Mouse (Mus musculus): Measurements from ENCODE around the gene Gstm5. TPM values are rescaled to one million over a fixed set of nuclear protein-coding genes. Genes with fewer than 3 reads are reported as not detected.

Gene Gstm5
- 250 and 275 TPM in 2 replicates for polyA plus RNA-seq (2015; fragmentation: Nextera tagmentation; extraction: Ambion mirVana)

- Histone ChIP-seq H3K4me3 (peak within 1 kb of the TSS; percentile 75), H3K4me2 (peak within 1 kb of the TSS; percentile 79), H3K27ac (peak within 1 kb of the TSS; percentile 81), H3K4me1 (peaks cover 9% of the 10 kb centered on the region), H3K36me3 (peaks cover 40% of the 10 kb centered on the region), H3K27me3 (no peaks in the 10 kb centered on the region), H3K9ac (peak within 1 kb of the TSS; percentile 90), H3K9me3 (no peaks in the 10 kb centered on the region)
- WGBS, result 3% methylated on average over 40 of the region's 40 CpGs
- ATAC-seq (ENCODE audit: insufficient number of reproducible peaks, insufficient read depth, low FRiP score, low TSS enrichment, low read depth), result peak; percentile 87
Observed at GRCm38 (mm10) chr3:107895720-107896569, at the start of gene Gstm5. Gene Gstm5, plus strand, starts transcription at chr3:107895821.

- Histone ChIP-seq H3K9me3 (no peaks in the 10 kb centered on the region), H3K9ac (no peak overlapping the region), H3K4me3 (no peak overlapping the region), H3K4me1 (peaks cover 37% of the 10 kb centered on the region), H3K36me3 (no peaks in the 10 kb centered on the region), H3K27ac (no peak overlapping the region), H3K4me2 (no peak overlapping the region), H3K27me3 (no peaks in the 10 kb centered on the region)
- no peak for ATAC-seq (ENCODE audit: insufficient number of reproducible peaks, insufficient read depth, low FRiP score, low TSS enrichment, low read depth)
- 78% methylated on average over 1 of the region's 1 CpGs for WGBS
Observed at GRCm38 (mm10) chr3:107846175-107846574, 49.4 kb upstream of the Gstm5 start.

- Histone ChIP-seq H3K36me3 (no peaks in the 10 kb centered on the region), H3K4me3 (no peak overlapping the region), H3K9ac (no peak overlapping the region), H3K27ac (no peak overlapping the region), H3K27me3 (no peaks in the 10 kb centered on the region), H3K4me2 (no peak overlapping the region), H3K9me3 (no peaks in the 10 kb centered on the region), H3K4me1 (peaks cover 33% of the 10 kb centered on the region)
- 80% methylated on average over 3 of the region's 3 CpGs for WGBS
- no peak for ATAC-seq (ENCODE audit: insufficient number of reproducible peaks, insufficient read depth, low FRiP score, low TSS enrichment, low read depth)
Observed at GRCm38 (mm10) chr3:107846835-107847234, 48.8 kb upstream of the Gstm5 start.

GRCm38 (mm10) chr3:107848126-107848525, 47.5 kb upstream of the Gstm5 start:
- H3K36me3 ChIP-seq, result no peaks in the 10 kb centered on the region
- WGBS, result 41% methylated on average over 4 of the region's 4 CpGs
- H3K4me1 ChIP-seq, result peaks cover 41% of the 10 kb centered on the region
- no peaks in the 10 kb centered on the region for H3K9me3 ChIP-seq
- no peak overlapping the region for H3K27ac ChIP-seq
- no peaks in the 10 kb centered on the region for H3K27me3 ChIP-seq
- H3K4me2 ChIP-seq, result no peak overlapping the region
- H3K4me3 ChIP-seq, result no peak overlapping the region
- no peak overlapping the region for H3K9ac ChIP-seq
- ATAC-seq (ENCODE audit: insufficient number of reproducible peaks, insufficient read depth, low FRiP score, low TSS enrichment, low read depth), result no peak

GRCm38 (mm10) chr3:107849000-107849692, 46.5 kb upstream of the Gstm5 start:
- ATAC-seq (ENCODE audit: insufficient number of reproducible peaks, insufficient read depth, low FRiP score, low TSS enrichment, low read depth), result no peak
- 74% methylated on average over 6 of the region's 6 CpGs for WGBS
- H3K4me3 ChIP-seq, result no peak overlapping the region

GRCm38 (mm10) chr3:107849693-107850031, 46.0 kb upstream of the Gstm5 start:
- peaks cover 32% of the 10 kb centered on the region for H3K4me1 ChIP-seq
- no peaks in the 10 kb centered on the region for H3K9me3 ChIP-seq
- no peaks in the 10 kb centered on the region for H3K36me3 ChIP-seq
- H3K4me2 ChIP-seq, result no peak overlapping the region
- 49% methylated on average over 2 of the region's 2 CpGs for WGBS
- ATAC-seq (ENCODE audit: insufficient number of reproducible peaks, insufficient read depth, low FRiP score, low TSS enrichment, low read depth), result no peak
- no peak overlapping the region for H3K4me3 ChIP-seq
- no peaks in the 10 kb centered on the region for H3K27me3 ChIP-seq
- H3K27ac ChIP-seq, result no peak overlapping the region
- H3K9ac ChIP-seq, result no peak overlapping the region

More at GRCm38 (mm10) chr3:107849000-107849692, 46.5 kb upstream of the Gstm5 start:
- no peak overlapping the region for H3K4me2 ChIP-seq
- H3K4me1 ChIP-seq, result peaks cover 36% of the 10 kb centered on the region
- H3K9ac ChIP-seq, result no peak overlapping the region
- no peaks in the 10 kb centered on the region for H3K9me3 ChIP-seq
- no peaks in the 10 kb centered on the region for H3K27me3 ChIP-seq
- no peaks in the 10 kb centered on the region for H3K36me3 ChIP-seq
- no peak overlapping the region for H3K27ac ChIP-seq

GRCm38 (mm10) chr3:107850418-107851031, 45.1 kb upstream of the Gstm5 start:
- Histone ChIP-seq H3K36me3 (no peaks in the 10 kb centered on the region), H3K9ac (0 out of 2 replicates have a peak overlapping the region, but pooled peaks have one; percentile 32), H3K4me2 (peak overlapping the region; percentile 27), H3K4me1 (peaks cover 37% of the 10 kb centered on the region), H3K4me3 (no peak overlapping the region), H3K9me3 (no peaks in the 10 kb centered on the region), H3K27ac (no peak overlapping the region), H3K27me3 (no peaks in the 10 kb centered on the region)
- ATAC-seq (ENCODE audit: insufficient number of reproducible peaks, insufficient read depth, low FRiP score, low TSS enrichment, low read depth), result no peak
- 23% methylated on average over 12 of the region's 12 CpGs for WGBS

GRCm38 (mm10) chr3:107852786-107853185, 42.8 kb upstream of the Gstm5 start:
- no peak overlapping the region for H3K9ac ChIP-seq
- peaks cover 39% of the 10 kb centered on the region for H3K4me1 ChIP-seq
- no peak overlapping the region for H3K27ac ChIP-seq
- no peak for ATAC-seq (ENCODE audit: insufficient number of reproducible peaks, insufficient read depth, low FRiP score, low TSS enrichment, low read depth)
- no peak overlapping the region for H3K4me2 ChIP-seq
- H3K36me3 ChIP-seq, result no peaks in the 10 kb centered on the region
- H3K9me3 ChIP-seq, result no peaks in the 10 kb centered on the region
- 53% methylated on average over 7 of the region's 7 CpGs for WGBS
- H3K4me3 ChIP-seq, result no peak overlapping the region
- no peaks in the 10 kb centered on the region for H3K27me3 ChIP-seq

- H3K9ac ChIP-seq, result no peak overlapping the region
- no peak for ATAC-seq (ENCODE audit: insufficient number of reproducible peaks, insufficient read depth, low FRiP score, low TSS enrichment, low read depth)
- no peak overlapping the region for H3K4me2 ChIP-seq
- no peak overlapping the region for H3K27ac ChIP-seq
- H3K4me1 ChIP-seq, result peaks cover 35% of the 10 kb centered on the region
- H3K4me3 ChIP-seq, result no peak overlapping the region
- no peaks in the 10 kb centered on the region for H3K9me3 ChIP-seq
- WGBS, result 73% methylated on average over 17 of the region's 17 CpGs
- no peaks in the 10 kb centered on the region for H3K27me3 ChIP-seq
- H3K36me3 ChIP-seq, result no peaks in the 10 kb centered on the region
Observed at GRCm38 (mm10) chr3:107853232-107854181, 42.1 kb upstream of the Gstm5 start.

GRCm38 (mm10) chr3:107855368-107855767, 40.3 kb upstream of the Gstm5 start:
- ATAC-seq (ENCODE audit: insufficient number of reproducible peaks, insufficient read depth, low FRiP score, low TSS enrichment, low read depth), result no peak
- Histone ChIP-seq H3K9me3 (no peaks in the 10 kb centered on the region), H3K4me2 (no peak overlapping the region), H3K4me3 (no peak overlapping the region), H3K27me3 (no peaks in the 10 kb centered on the region), H3K36me3 (no peaks in the 10 kb centered on the region), H3K9ac (no peak overlapping the region), H3K4me1 (peaks cover 23% of the 10 kb centered on the region), H3K27ac (no peak overlapping the region)
- 39% methylated on average over 13 of the region's 13 CpGs for WGBS

- H3K4me1 ChIP-seq, result peaks cover 13% of the 10 kb centered on the region
- no peak overlapping the region for H3K4me2 ChIP-seq
- no peak for ATAC-seq (ENCODE audit: insufficient number of reproducible peaks, insufficient read depth, low FRiP score, low TSS enrichment, low read depth)
- H3K4me3 ChIP-seq, result no peak overlapping the region
- H3K27ac ChIP-seq, result no peak overlapping the region
- no peaks in the 10 kb centered on the region for H3K36me3 ChIP-seq
- H3K9ac ChIP-seq, result no peak overlapping the region
- H3K27me3 ChIP-seq, result no peaks in the 10 kb centered on the region; the same call in 1 of the 2 replicates
- no peaks in the 10 kb centered on the region for H3K9me3 ChIP-seq
- 71% methylated on average over 6 of the region's 6 CpGs for WGBS
Observed at GRCm38 (mm10) chr3:107857646-107858045, 38.0 kb upstream of the Gstm5 start.

Data from embryonic facial prominence, embryonic 13.5 days (tissue).